Mouse (Mus musculus) G1E (cell line): Measurements from ENCODE around the gene Zfp990. TPM values are rescaled to one million over a fixed set of nuclear protein-coding genes. Genes with fewer than 3 reads are reported as not detected.
"Not testable (repeated sequence)": the region's sequence is repeated elsewhere in the genome, so short reads cannot be mapped to it uniquely, and the experiment has no call there.

Experiments
- ATAC-seq: 2 replicates; pipeline ENCODE4 v1.8.0; 2016; ENCODE audit warnings: mild to moderate bottlenecking; ENCODE audit not compliant: insufficient number of reproducible peaks, poor library complexity, low FRiP score, severe bottlenecking; ENCODE audit errors: extremely low read depth
- DNase-seq: peaks from one replicate; pipeline ENCODE4 v3.0.0; 2012; ENCODE audit warnings: low spot score
- H3K27me3 ChIP-seq: 2 replicates; pipeline ENCODE4 v1.6.1; 2012; ENCODE audit warnings: mild to moderate bottlenecking, low read length, inconsistent platforms; ENCODE audit not compliant: insufficient read depth
- H3K36me3 ChIP-seq: replicated peaks from 2 replicates; pipeline ENCODE3; 2012; ENCODE audit warnings: mild to moderate bottlenecking, inconsistent platforms
- H3K4me1 ChIP-seq: 2 replicates; pipeline ENCODE4 v1.6.1; 2012; ENCODE audit warnings: low read depth, low read length, inconsistent platforms, mixed read lengths; ENCODE audit not compliant: insufficient read depth
- H3K4me3 ChIP-seq: 2 replicates; pipeline ENCODE4 v1.5.1; 2012; ENCODE audit warnings: low read depth, mild to moderate bottlenecking, inconsistent platforms, low read length, moderate library complexity, mixed read lengths
- H3K9me3 ChIP-seq: replicated peaks from 2 replicates; pipeline ENCODE4 v1.6.1; 2012; ENCODE audit warnings: inconsistent platforms
- CTCF ChIP-seq: IDR thresholded peaks from 2 replicates; pipeline ENCODE4 v1.5.1; 2012; ENCODE audit warnings: low read depth, low read length, inconsistent platforms, mixed read lengths
- GATA1 ChIP-seq: IDR thresholded peaks from 2 replicates; pipeline ENCODE4 v1.6.1; 2012; ENCODE audit warnings: borderline replicate concordance, low read length, inconsistent platforms, mixed read lengths
- GATA2 ChIP-seq: IDR thresholded peaks from 2 replicates; pipeline ENCODE4 v1.6.1; 2012; ENCODE audit warnings: low read depth, low read length, inconsistent platforms, borderline replicate concordance
- POLR2AphosphoS5 ChIP-seq: IDR thresholded peaks from 2 replicates; pipeline ENCODE4 v1.6.1; 2012; ENCODE audit warnings: low read depth, low read length, inconsistent platforms; ENCODE audit not compliant: insufficient replicate concordance
- TAL1 ChIP-seq: conservative IDR thresholded peaks from 2 replicates; pipeline ENCODE4 v1.6.1; 2012; ENCODE audit warnings: low read depth, low read length, inconsistent platforms, mixed read lengths
- polyA plus RNA-seq: library from polyadenylated mRNA; stranded (reverse); fragments of >175 nt; gene quantifications from 2 replicates; pipeline ENCODE4 v1.2.3, GENCODE M21; 2012
- total RNA-seq, 2 experiments: library from RNA; stranded (forward) in 1 of 2; stranded (reverse) in 1 of 2; fragments of 200-1000 nt in 1 of 2; fragments of >200 nt in 1 of 2; fragmentation: Nextera tagmentation in 1 of 2; gene quantifications; 2 replicates each; pipeline ENCODE4 v1.2.3; 2014 to 2017

Gene Zfp990
- total and polyA plus RNA-seq, 3 experiments: 2.0 to 116 (median 36.1) TPM

DNA sequence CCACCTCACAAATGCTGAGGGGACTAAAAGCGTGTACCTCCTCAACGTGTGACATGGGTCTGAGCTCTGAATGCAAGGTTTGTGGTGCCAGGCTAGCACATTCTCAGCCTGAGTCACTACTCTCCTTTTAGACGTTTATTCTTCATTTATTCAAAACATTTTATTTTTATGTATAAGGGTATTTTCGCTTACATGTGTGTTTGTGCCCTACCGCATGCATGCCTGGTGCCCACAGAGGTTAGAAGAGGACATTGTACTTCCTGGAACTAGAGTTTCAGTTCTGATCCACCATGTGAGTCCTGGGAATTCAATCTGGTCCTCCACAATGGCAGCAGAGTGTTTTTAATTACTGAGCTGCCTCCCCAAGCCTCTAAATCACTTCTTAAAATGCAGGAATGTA lies 33.3 kb downstream of the Zfp990 start:
- ATAC-seq: not testable (repeated sequence)

DNA sequence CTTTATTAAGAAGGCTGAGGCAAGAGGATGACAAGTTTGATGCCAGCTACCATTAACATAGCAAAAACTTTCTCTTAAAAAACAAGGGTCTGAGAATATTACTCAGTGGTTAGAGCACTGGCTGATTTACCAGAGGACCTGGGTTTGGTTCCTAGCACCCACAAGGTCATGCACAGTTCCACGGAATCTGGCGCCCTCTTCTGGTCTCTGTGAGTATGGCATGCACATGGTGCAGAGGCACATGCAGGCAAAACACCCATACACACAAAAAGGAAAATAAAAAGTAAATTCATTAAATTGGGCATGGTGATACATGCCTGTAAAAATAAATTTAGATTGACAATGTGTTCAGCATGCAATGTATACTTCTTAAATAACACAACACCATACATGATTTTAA lies 34.5 kb downstream of the Zfp990 start:
- not testable (repeated sequence) for DNase-seq, ATAC-seq, H3K4me1 ChIP-seq, H3K36me3 ChIP-seq, H3K27me3 ChIP-seq, H3K4me3 ChIP-seq
- H3K9me3 ChIP-seq: peaks cover 31% of the 10 kb centered on the region

More for the DNA sequence above, 33.3 kb downstream of the Zfp990 start:
- H3K36me3 ChIP-seq, H3K4me3 ChIP-seq, H3K27me3 ChIP-seq, H3K4me1 ChIP-seq, DNase-seq: not testable (repeated sequence)
- peaks cover 24% of the 10 kb centered on the region for H3K9me3 ChIP-seq

DNA sequence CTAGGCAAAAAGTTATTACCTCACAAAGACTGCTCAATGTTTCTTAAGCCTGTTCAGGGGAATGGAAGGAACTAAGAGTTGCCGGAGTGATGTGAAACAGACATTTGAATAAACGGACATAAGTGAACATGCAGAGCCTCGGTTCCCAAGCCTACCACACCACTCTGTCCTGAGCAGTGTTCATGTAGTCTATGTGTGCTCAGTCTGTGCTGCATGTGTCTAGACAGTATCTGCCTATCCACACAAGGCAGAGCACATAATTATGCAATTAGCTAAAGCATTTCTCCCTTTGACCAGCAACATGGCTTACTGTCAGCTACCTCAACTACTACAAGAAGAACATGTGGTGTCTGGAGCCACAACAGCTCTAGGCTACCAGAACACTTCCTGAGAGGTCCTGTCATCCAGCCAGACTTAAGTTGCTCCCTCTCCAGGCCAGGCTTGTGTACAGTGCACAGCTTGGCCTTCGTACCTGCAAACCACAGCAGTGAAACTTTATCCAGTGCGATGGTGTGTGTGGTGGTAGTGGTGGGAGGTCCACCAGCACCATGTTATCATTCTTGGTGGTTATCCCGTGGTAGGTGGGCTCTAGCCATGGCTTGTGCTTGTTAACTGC lies 35.3 kb downstream of the Zfp990 start:
- not testable (repeated sequence) for H3K27me3 ChIP-seq, DNase-seq, H3K4me3 ChIP-seq, H3K36me3 ChIP-seq, H3K4me1 ChIP-seq
- peaks cover 33% of the 10 kb centered on the region for H3K9me3 ChIP-seq
- ATAC-seq: peak; percentile 54

GRCm38 (mm10) chr4:145546477-145546876 lies 35.9 kb downstream of the Zfp990 start:
- H3K9me3 ChIP-seq: peaks cover 36% of the 10 kb centered on the region
- DNase-seq, H3K36me3 ChIP-seq, H3K4me1 ChIP-seq, H3K4me3 ChIP-seq, H3K27me3 ChIP-seq: not testable (repeated sequence)
- ATAC-seq: peak; percentile 54; the same call in 1 of the 2 replicates

DNA sequence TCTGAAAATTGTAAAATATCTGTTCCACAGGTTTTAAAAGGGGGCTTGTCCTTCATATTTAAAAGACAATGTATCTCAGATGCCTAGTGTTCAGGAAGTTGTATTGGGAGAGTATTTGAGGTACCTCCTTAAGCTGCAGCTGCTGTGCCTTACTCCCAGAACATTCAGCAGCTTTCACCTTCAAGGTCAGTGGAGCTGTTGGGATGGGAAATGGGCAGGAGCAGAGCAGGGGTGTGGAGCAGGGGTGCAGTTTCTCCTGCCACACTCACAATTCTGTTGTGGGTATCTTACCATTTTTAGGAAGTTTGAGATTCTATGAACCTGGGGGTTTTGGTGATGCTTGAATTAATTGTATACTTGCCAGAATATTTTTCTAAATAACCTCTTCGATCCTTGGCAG lies 46.1 kb downstream of the Zfp990 start:
- H3K36me3 ChIP-seq: no peaks in the 10 kb centered on the region
- H3K9me3 ChIP-seq: peaks cover 41% of the 10 kb centered on the region
- H3K4me3 ChIP-seq: no peak overlapping the region
- no peaks in the 10 kb centered on the region for H3K27me3 ChIP-seq
- no peak for DNase-seq
- ATAC-seq: no peak
- no peak for TF ChIP-seq CTCF
- TF ChIP-seq TAL1: no peak
- TF ChIP-seq POLR2AphosphoS5: no peak
- no peaks in the 10 kb centered on the region for H3K4me1 ChIP-seq

DNA sequence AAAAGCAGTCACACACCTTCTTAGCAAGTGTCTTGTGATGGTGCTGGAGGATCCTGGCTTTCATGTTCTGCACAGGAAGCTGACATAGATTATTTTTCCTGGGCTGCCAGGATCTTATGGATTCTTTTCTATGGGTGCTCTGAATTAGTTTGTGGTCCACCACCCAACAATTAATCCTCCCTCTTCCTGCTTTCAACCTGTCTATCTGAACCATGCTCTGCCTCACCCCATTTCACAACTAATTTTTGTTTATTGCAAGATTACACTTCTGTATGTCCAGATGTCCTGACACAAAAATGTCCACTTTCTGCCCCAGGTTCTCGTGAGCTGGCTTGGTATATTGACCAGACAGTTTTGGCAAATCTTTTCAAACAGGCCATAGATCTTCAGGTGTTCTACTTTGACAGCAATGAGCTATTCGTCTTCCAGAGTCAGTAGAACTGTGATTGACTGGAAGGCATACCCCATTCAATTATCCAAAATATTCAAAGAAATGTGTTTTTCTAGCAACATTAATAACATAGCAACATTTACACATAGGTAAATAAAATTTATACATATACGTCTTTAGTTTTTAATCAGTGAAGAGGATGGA lies 49.0 kb downstream of the Zfp990 start:
- no peaks in the 10 kb centered on the region for H3K36me3 ChIP-seq
- H3K4me3 ChIP-seq: no peak overlapping the region
- ATAC-seq (no peak), DNase-seq (no peak)
- peaks cover 28% of the 10 kb centered on the region for H3K9me3 ChIP-seq
- no peaks in the 10 kb centered on the region for H3K4me1 ChIP-seq
- TF ChIP-seq GATA1 (no peak), TAL1 (no peak), POLR2AphosphoS5 (no peak), GATA2 (no peak), CTCF (no peak)
- H3K27me3 ChIP-seq: no peaks in the 10 kb centered on the region

- H3K27me3 ChIP-seq: no peaks in the 10 kb centered on the region
- ATAC-seq (peak; percentile 40; the same call in 1 of the 2 replicates), DNase-seq (no peak)
- H3K36me3 ChIP-seq: no peaks in the 10 kb centered on the region
- H3K9me3 ChIP-seq: peaks cover 23% of the 10 kb centered on the region
- H3K4me3 ChIP-seq: no peak overlapping the region
- no peaks in the 10 kb centered on the region for H3K4me1 ChIP-seq
- TF ChIP-seq TAL1: no peak
- TF ChIP-seq POLR2AphosphoS5: no peak
- TF ChIP-seq GATA1: no peak
- no peak for TF ChIP-seq CTCF
- TF ChIP-seq GATA2: no peak
Measured at GRCm38 (mm10) chr4:145564111-145564821, 53.7 kb downstream of the Zfp990 start.

DNA sequence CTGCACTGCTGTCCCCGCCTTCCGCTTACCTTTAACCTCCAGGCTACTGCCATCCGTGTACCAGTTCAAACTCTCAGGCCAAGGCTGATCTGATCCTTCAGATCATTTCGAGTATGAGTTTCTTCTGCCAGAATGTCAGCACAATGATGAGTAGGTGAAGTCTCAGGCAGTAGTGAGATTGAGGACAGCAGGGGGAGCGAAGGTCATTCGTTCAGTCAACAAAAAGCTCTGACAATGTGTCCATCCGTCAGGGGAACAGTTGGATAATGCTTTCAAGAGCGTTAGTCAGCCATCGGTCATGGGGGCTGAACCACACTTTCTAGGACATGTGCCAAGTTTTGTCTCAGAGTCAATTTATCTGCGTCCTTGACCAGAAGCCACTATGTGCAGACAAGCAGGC lies 59.9 kb downstream of the Zfp990 start:
- not testable (repeated sequence) for H3K4me1 ChIP-seq, H3K27me3 ChIP-seq, DNase-seq, H3K4me3 ChIP-seq, ATAC-seq, H3K36me3 ChIP-seq
- H3K9me3 ChIP-seq: peaks cover 17% of the 10 kb centered on the region

DNA sequence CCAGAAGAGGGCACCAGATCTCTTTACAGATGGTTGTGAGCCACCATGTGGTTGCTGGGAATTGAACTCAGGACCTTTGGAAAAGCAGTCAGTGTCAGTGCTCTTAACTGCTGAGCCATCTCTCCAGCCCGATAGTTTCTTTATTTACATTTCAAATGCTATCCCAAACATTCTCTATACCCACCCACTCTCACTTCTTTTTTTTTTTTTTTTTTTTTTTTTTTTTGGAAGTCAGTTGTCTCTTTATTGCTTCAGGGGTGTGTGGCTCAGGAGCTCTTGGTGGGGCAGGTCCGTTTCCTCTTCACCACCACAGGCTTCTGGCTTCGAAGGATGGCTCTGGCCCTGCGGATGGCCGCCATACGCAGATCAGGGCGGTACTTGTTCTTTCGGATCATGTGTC lies 66.1 kb downstream of the Zfp990 start:
- not testable (repeated sequence) for H3K4me3 ChIP-seq, DNase-seq, H3K4me1 ChIP-seq, H3K27me3 ChIP-seq, ATAC-seq, H3K36me3 ChIP-seq
- H3K9me3 ChIP-seq: peaks cover 25% of the 10 kb centered on the region

DNA sequence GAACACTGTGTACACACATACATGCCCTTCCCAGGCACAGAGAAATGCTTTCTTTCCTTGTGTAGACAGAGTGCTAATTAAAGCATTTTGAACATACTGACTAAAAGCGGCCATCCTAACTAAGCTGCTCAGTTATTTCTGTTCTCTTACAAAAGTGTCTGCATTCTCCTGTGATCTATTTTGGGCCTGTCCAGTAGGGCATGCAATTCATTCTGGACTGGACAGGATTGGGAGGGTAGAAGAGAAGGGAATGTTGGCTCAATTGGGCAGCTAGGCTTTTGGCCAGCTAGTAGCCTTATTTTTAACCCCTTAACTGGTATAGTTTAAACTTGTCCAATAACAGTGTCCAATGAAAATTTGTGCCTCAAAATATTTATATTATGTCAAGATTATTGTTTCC lies 69.8 kb downstream of the Zfp990 start:
- not testable (repeated sequence) for DNase-seq, H3K27me3 ChIP-seq, ATAC-seq, H3K36me3 ChIP-seq, H3K4me1 ChIP-seq, H3K4me3 ChIP-seq
- H3K9me3 ChIP-seq: peaks cover 16% of the 10 kb centered on the region
